Mouse (Mus musculus) adrenal gland, adult (tissue): ENCODE data around the gene Sdk2.
A peak's percentile ranks its signal among the peaks of the same experiment; 100 is the strongest.

Source experiments
- DNase-seq, 2 experiments: peaks; one replicate each; pipeline ENCODE4 v3.0.0; 2022 to 2023; ENCODE audit warnings: low spot score in 1 of 2; ENCODE audit not compliant: inconsistent age in 2 of 2

The Sdk2 gene

GRCm38 (mm10) chr11:113933678-113934077 lies 133.2 kb downstream of the Sdk2 start:
- no peak for DNase-seq

GRCm38 (mm10) chr11:113932909-113933308 lies 133.9 kb downstream of the Sdk2 start:
- no peak for DNase-seq

GRCm38 (mm10) chr11:113931701-113932100 lies 135.1 kb downstream of the Sdk2 start:
- DNase-seq, result no peak

- no peak for DNase-seq
Measured at GRCm38 (mm10) chr11:113930112-113930511, 136.7 kb downstream of the Sdk2 start.

GRCm38 (mm10) chr11:113928831-113929230 lies 138.0 kb downstream of the Sdk2 start:
- DNase-seq, result no peak

GRCm38 (mm10) chr11:113928291-113928690 lies 138.6 kb downstream of the Sdk2 start:
- no peak for DNase-seq

- DNase-seq, result no peak
Measured at GRCm38 (mm10) chr11:113927826-113928225, 139.0 kb downstream of the Sdk2 start.

GRCm38 (mm10) chr11:113927231-113927630 lies 139.6 kb downstream of the Sdk2 start:
- peak; percentile 29 to 73 for DNase-seq

GRCm38 (mm10) chr11:113923137-113923536 lies 143.7 kb downstream of the Sdk2 start:
- peak in 1 of 2 experiments; percentile 47 for DNase-seq

GRCm38 (mm10) chr11:113903131-113903860 lies 163.6 kb downstream of the Sdk2 start:
- no peak for DNase-seq

GRCm38 (mm10) chr11:113901906-113902305 lies 164.9 kb downstream of the Sdk2 start:
- DNase-seq, result no peak

- no peak for DNase-seq
Measured at GRCm38 (mm10) chr11:113898671-113899070, 168.2 kb downstream of the Sdk2 start.

- DNase-seq, result no peak
Measured at GRCm38 (mm10) chr11:113896006-113896405, 170.8 kb downstream of the Sdk2 start.

GRCm38 (mm10) chr11:113892924-113893323 lies 173.9 kb downstream of the Sdk2 start:
- no peak for DNase-seq

GRCm38 (mm10) chr11:113892067-113892466 lies 174.8 kb downstream of the Sdk2 start:
- DNase-seq, result no peak

- DNase-seq, result no peak
Measured at GRCm38 (mm10) chr11:113888156-113888750, 178.6 kb downstream of the Sdk2 start.

GRCm38 (mm10) chr11:113886299-113886698 lies 180.5 kb downstream of the Sdk2 start:
- DNase-seq, result no peak

- no peak for DNase-seq
Measured at GRCm38 (mm10) chr11:113884962-113885361, 181.9 kb downstream of the Sdk2 start.

- no peak for DNase-seq
Measured at GRCm38 (mm10) chr11:113883031-113883430, 183.8 kb downstream of the Sdk2 start.

GRCm38 (mm10) chr11:113881864-113882263 lies 185.0 kb downstream of the Sdk2 start:
- no peak for DNase-seq

GRCm38 (mm10) chr11:113867066-113867465 lies 199.8 kb downstream of the Sdk2 start:
- no peak for DNase-seq

- peak; percentile 88 to 96 for DNase-seq
Measured at GRCm38 (mm10) chr11:113865627-113866026, 201.2 kb downstream of the Sdk2 start.

GRCm38 (mm10) chr11:113863408-113863807 lies 203.4 kb downstream of the Sdk2 start:
- DNase-seq, result peak in 1 of 2 experiments; percentile 51
